Mouse (Mus musculus): ENCODE data around the gene Tlk1.
"Not testable (repeated sequence)": the region's sequence is repeated elsewhere in the genome, so short reads cannot be mapped to it uniquely, and the experiment has no call there.

Gene Tlk1

GRCm38 (mm10) chr2:70833261-70833660, 7.7 kb upstream of the Tlk1 start:
- in situ Hi-C loops (cut with MseI, MboI) = no loop called here

- in situ Hi-C loops (cut with MseI, MboI) = no loop called here
Measured at GRCm38 (mm10) chr2:70831709-70832350, 6.3 kb upstream of the Tlk1 start.

- in situ Hi-C loops (cut with MseI, MboI) = no loop called here
Measured at GRCm38 (mm10) chr2:70830683-70831082, 5.2 kb upstream of the Tlk1 start.

GRCm38 (mm10) chr2:70829946-70830610, 4.5 kb upstream of the Tlk1 start:
- in situ Hi-C loops (cut with MseI, MboI) = no loop called here

- in situ Hi-C loops (cut with MseI, MboI) = no loop called here
Measured at GRCm38 (mm10) chr2:70827780-70828179, 2.3 kb upstream of the Tlk1 start.

GRCm38 (mm10) chr2:70826436-70827230, 1.1 kb upstream of the Tlk1 start:
- in situ Hi-C loops (cut with MseI, MboI) = no loop called here

- in situ Hi-C loops (cut with MseI, MboI) = no loop called here
Measured at GRCm38 (mm10) chr2:70824838-70825370, 624 bp downstream of the Tlk1 start.

- in situ Hi-C loops (cut with MseI, MboI) = no loop called here
Measured at GRCm38 (mm10) chr2:70823926-70824800, 1.4 kb downstream of the Tlk1 start.

GRCm38 (mm10) chr2:70823434-70823833, 2.1 kb downstream of the Tlk1 start:
- in situ Hi-C loops (cut with MseI, MboI) = no loop called here

GRCm38 (mm10) chr2:70816939-70817338, 8.6 kb downstream of the Tlk1 start:
- in situ Hi-C loops (cut with MseI, MboI) = no loop called here

- in situ Hi-C loops (cut with MseI, MboI) = no loop called here
Measured at GRCm38 (mm10) chr2:70816016-70816415, 9.5 kb downstream of the Tlk1 start.

GRCm38 (mm10) chr2:70813608-70814007, 11.9 kb downstream of the Tlk1 start:
- in situ Hi-C loops (cut with MseI, MboI) = no loop called here

GRCm38 (mm10) chr2:70811476-70811875, 14.1 kb downstream of the Tlk1 start:
- in situ Hi-C loops (cut with MseI, MboI) = no loop called here

- in situ Hi-C loops (cut with MseI, MboI) = no loop called here
Measured at GRCm38 (mm10) chr2:70809921-70810320, 15.6 kb downstream of the Tlk1 start.

- in situ Hi-C loops (cut with MseI, MboI) = no loop called here
Measured at GRCm38 (mm10) chr2:70808681-70809080, 16.8 kb downstream of the Tlk1 start.

GRCm38 (mm10) chr2:70807678-70808077, 17.9 kb downstream of the Tlk1 start:
- in situ Hi-C loops (cut with MseI, MboI) = not testable (repeated sequence)

GRCm38 (mm10) chr2:70806020-70806419, 19.5 kb downstream of the Tlk1 start:
- in situ Hi-C loops (cut with MseI, MboI) = no loop called here

- in situ Hi-C loops (cut with MseI, MboI) = not testable (repeated sequence)
Measured at GRCm38 (mm10) chr2:70803696-70804095, 21.8 kb downstream of the Tlk1 start.

- in situ Hi-C loops (cut with MseI, MboI) = no loop called here
Measured at GRCm38 (mm10) chr2:70802658-70803057, 22.9 kb downstream of the Tlk1 start.

- in situ Hi-C loops (cut with MseI, MboI) = no loop called here
Measured at GRCm38 (mm10) chr2:70801543-70801942, 24.0 kb downstream of the Tlk1 start.

GRCm38 (mm10) chr2:70800396-70800795, 25.1 kb downstream of the Tlk1 start:
- in situ Hi-C loops (cut with MseI, MboI) = no loop called here

Data from mouse trophoblast stem cell (cell line).